Mouse (Mus musculus) G1E (cell line): ENCODE results near the gene Apol8.

Source experiments
- CTCF ChIP-seq: IDR thresholded peaks from 2 replicates; pipeline ENCODE4 v1.5.1; 2012; ENCODE audit warnings: low read depth, low read length, inconsistent platforms, mixed read lengths
- GATA1 ChIP-seq: IDR thresholded peaks from 2 replicates; pipeline ENCODE4 v1.6.1; 2012; ENCODE audit warnings: borderline replicate concordance, low read length, inconsistent platforms, mixed read lengths
- GATA2 ChIP-seq: IDR thresholded peaks from 2 replicates; pipeline ENCODE4 v1.6.1; 2012; ENCODE audit warnings: low read depth, low read length, inconsistent platforms, borderline replicate concordance
- POLR2AphosphoS5 ChIP-seq: IDR thresholded peaks from 2 replicates; pipeline ENCODE4 v1.6.1; 2012; ENCODE audit warnings: low read depth, low read length, inconsistent platforms; ENCODE audit not compliant: insufficient replicate concordance
- TAL1 ChIP-seq: conservative IDR thresholded peaks from 2 replicates; pipeline ENCODE4 v1.6.1; 2012; ENCODE audit warnings: low read depth, low read length, inconsistent platforms, mixed read lengths

DNA sequence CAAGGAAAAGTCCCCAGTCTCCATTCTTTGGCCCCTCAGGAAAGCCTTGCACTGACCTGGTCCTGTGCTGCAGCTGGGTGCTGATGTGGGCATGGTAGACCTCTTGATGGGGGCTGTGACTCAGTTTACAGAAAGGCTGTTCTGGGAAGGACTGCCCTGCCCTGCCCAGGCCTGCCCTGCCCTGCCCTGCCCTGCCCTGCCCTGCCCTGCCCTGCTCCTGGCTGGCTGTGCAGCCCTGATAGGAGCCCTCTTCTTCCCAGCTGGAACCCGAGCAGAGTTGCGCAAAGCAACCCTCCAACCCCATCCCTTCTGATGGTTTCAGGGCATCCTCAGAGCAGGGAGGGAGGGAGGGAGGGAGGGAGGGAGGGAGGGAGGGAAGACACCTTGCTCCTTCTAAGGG lies 1.7 kb downstream of the Apol8 start:
- TF ChIP-seq CTCF (no peak), POLR2AphosphoS5 (no peak), TAL1 (no peak), GATA1 (no peak), GATA2 (no peak)
